Mouse (Mus musculus) forebrain, embryonic 11.5 days (tissue): ENCODE results near the gene B9d2. TPM values are rescaled to one million over a fixed set of nuclear protein-coding genes. Genes with fewer than 3 reads are reported as not detected.

Experiments used
- ATAC-seq: fragments of 200-750 bp; cut with Nextera tagmentation; replicated peaks from 2 replicates; pipeline ENCODE4 v1.8.0; 2017; ENCODE audit warnings: moderate TSS enrichment; ENCODE audit not compliant: low FRiP score
- DNase-seq: peaks from one replicate; pipeline ENCODE4 v3.0.0-alpha.2; 2017; ENCODE audit warnings: low spot score
- H3K27ac ChIP-seq: fragments of 300-500 bp; sonication (generic); 2 replicates; pipeline ENCODE4 v1.5.1; 2014; ENCODE audit warnings: low read depth, low read length
- H3K27me3 ChIP-seq: fragments of 300-500 bp; sonication (generic); 2 replicates; pipeline ENCODE4 v1.6.1; 2014; ENCODE audit warnings: mild to moderate bottlenecking, low read length, mixed read lengths; ENCODE audit not compliant: control insufficient read depth, insufficient read depth
- H3K36me3 ChIP-seq: fragments of 300-500 bp; sonication (generic); 2 replicates; pipeline ENCODE4 v1.6.1; 2014; ENCODE audit warnings: mild to moderate bottlenecking, low read length, moderate library complexity, mixed read lengths; ENCODE audit not compliant: control insufficient read depth, insufficient read depth
- H3K4me1 ChIP-seq: fragments of 300-500 bp; sonication (generic); replicated peaks from 2 replicates; pipeline ENCODE4 v1.6.1; 2014; ENCODE audit warnings: low read length, mixed read lengths; ENCODE audit not compliant: control insufficient read depth, insufficient read depth
- H3K4me2 ChIP-seq: fragments of 300-500 bp; sonication (generic); 2 replicates; pipeline ENCODE4 v1.6.1; 2014; ENCODE audit warnings: low read depth, mild to moderate bottlenecking, low read length, moderate library complexity, mixed read lengths; ENCODE audit not compliant: severe bottlenecking
- H3K4me3 ChIP-seq: fragments of 300-500 bp; sonication (generic); 2 replicates; pipeline ENCODE4 v1.5.1; 2014; ENCODE audit warnings: low read depth, low read length
- H3K9ac ChIP-seq: fragments of 300-500 bp; sonication (generic); 2 replicates; pipeline ENCODE4 v1.6.1; 2014; ENCODE audit warnings: low read length
- H3K9me3 ChIP-seq: fragments of 300-500 bp; sonication (generic); 2 replicates; pipeline ENCODE4 v1.6.1; 2016; ENCODE audit warnings: low read length, mixed read lengths; ENCODE audit not compliant: control insufficient read depth
- WGBS: fragments of 180-500 bp; shearing (Covaris S2); extraction: QIAGEN DNeasy Blood & Tissue Kit; methylation state at CpG from one replicate; pipeline ENCODE4 v1.1.7; 2014; 5-methylcytosine and 5-hydroxymethylcytosine counted together
- polyA plus RNA-seq: library from polyadenylated mRNA; unstranded; fragments of >200 nt; fragmentation: Nextera tagmentation; extraction: Ambion mirVana; gene quantifications from 2 replicates; pipeline ENCODE4 v1.2.1, GENCODE M21; 2014

The B9d2 gene
- polyA plus RNA-seq, 1 experiment from 2014 or later = 30.4 TPM

DNA sequence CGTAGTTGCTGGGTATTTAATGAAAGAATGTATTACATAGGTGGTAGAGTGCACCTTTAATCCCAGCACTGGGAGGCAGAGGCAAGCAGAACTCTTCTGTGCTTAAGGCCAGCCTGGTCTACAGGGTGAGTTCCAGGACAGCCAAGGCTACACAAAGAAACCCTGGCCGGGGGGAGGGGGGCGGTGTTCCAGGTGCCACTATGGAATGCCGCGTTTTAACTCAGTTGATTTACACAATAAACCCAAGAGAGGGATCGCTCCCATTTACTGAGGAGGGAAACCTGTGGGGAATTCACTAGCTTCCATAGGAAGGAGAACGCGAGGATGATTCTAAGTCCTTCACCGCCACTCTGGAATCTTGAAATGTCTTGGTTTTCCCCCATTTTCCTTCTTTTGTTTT is 10.9 kb upstream of the B9d2 start:
- Histone ChIP-seq H3K4me2 (no peak overlapping the region), H3K36me3 (no peaks in the 10 kb centered on the region; the same call in 1 of the 2 replicates), H3K4me3 (no peak overlapping the region), H3K4me1 (no peaks in the 10 kb centered on the region), H3K9me3 (no peaks in the 10 kb centered on the region), H3K9ac (no peak overlapping the region), H3K27ac (no peak overlapping the region), H3K27me3 (peaks cover 7% of the 10 kb centered on the region)
- 83% methylated on average over 9 of the region's 9 CpGs for WGBS
- no peak for DNase-seq
- no peak for ATAC-seq

DNA sequence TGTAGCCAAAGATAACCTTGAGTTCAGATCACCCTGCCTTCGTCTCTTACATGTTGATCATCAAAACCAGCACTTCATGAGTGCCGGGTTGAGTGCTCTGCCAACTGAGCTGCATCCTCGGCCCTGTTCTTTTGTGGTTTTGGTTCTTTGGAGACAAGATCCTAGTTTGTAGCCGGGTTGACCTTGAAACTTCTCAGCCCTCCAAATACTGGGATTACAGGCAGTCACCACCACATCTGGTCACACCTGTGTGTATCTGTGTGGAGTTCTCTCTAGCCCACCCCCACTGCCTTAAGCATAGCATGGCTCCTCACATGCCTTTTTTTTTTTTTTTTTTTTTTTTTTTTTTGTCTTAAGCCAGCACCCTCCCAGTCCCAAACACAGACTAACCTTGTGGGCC is 10.5 kb upstream of the B9d2 start:
- Histone ChIP-seq H3K4me2 (no peak overlapping the region), H3K27me3 (peaks cover 11% of the 10 kb centered on the region), H3K9me3 (no peaks in the 10 kb centered on the region), H3K36me3 (no peaks in the 10 kb centered on the region; the same call in 1 of the 2 replicates), H3K4me1 (0 out of 2 replicates have a peak, but pooled peaks cover 2% of the 10 kb centered on the region), H3K4me3 (no peak overlapping the region), H3K9ac (no peak overlapping the region), H3K27ac (no peak overlapping the region)
- no peak for ATAC-seq
- 88% methylated on average over 4 of the region's 4 CpGs for WGBS
- DNase-seq = no peak

DNA sequence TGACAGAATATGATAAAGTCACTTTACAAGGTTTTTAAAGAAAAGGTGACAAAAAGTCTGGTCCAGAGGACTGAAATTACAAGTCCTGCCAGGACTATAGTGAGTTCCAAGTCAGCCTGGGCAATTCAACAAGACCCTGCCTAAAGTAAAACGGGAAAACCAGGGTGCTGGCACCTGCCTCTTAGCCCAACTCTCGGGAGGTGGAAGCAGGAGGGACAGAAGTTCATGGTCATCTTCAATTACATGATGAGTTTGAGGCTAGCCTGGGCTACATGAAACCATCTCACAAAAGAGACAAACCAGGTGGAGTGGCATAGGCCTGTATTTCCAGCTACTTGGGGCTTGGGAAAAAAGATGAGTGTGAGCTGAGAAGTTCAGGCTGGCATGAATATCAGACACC is 8.9 kb upstream of the B9d2 start:
- H3K27me3 ChIP-seq = peaks cover 15% of the 10 kb centered on the region
- ATAC-seq (no peak), DNase-seq (no peak)
- H3K9me3 ChIP-seq = no peaks in the 10 kb centered on the region
- H3K4me3 ChIP-seq = no peak overlapping the region
- no peak overlapping the region for H3K9ac ChIP-seq
- WGBS = 87% methylated on average over 2 of the region's 2 CpGs
- H3K27ac ChIP-seq = no peak overlapping the region
- no peaks in the 10 kb centered on the region; the same call in 1 of the 2 replicates for H3K36me3 ChIP-seq
- no peak overlapping the region for H3K4me2 ChIP-seq
- 0 out of 2 replicates have a peak, but pooled peaks cover 2% of the 10 kb centered on the region for H3K4me1 ChIP-seq

DNA sequence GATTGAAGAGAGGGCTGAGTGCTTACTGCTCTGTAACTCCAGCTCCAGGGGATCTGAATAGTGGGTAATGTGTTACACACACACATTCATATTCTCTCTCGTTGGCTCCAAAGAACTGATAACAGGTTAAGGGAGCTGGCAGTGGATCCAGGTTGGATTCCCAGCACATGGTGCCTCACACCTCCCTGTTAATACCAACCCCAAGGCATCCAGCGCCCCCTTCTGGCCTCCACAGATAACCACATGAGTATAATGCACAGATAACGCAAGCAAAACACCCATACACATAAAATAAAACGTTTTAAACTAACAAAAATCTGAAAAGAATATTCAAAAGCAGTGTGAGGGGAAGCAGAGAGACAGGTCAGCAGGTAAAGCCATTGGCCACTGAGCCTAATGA is 8.1 kb upstream of the B9d2 start:
- DNase-seq (no peak), ATAC-seq (no peak)
- 55% methylated on average over 4 of the region's 4 CpGs for WGBS

DNA sequence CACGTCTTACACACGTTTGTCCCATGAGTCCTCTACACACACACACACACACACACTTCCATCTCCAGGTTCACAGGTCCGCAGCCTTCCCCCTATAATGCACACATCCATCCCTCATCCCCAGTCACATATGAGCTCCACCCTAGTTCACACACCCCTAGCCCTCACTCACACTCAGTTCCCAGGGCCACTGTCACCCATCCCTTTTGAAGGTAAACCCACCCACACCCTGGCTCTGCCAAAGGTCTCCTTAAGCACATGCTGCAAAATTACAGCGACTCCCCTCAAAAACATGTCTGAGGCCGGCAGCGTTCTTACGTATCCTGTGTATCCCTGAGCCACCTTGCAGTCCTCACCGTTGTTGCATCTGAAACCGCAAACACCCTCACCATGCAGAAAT is 6.3 kb upstream of the B9d2 start:
- no peak for DNase-seq
- Histone ChIP-seq H3K4me2 (no peak overlapping the region), H3K27ac (no peak overlapping the region), H3K4me3 (no peak overlapping the region), H3K4me1 (0 out of 2 replicates have a peak, but pooled peaks cover 2% of the 10 kb centered on the region), H3K27me3 (peaks cover 15% of the 10 kb centered on the region), H3K36me3 (no peaks in the 10 kb centered on the region), H3K9ac (no peak overlapping the region), H3K9me3 (no peaks in the 10 kb centered on the region)
- ATAC-seq = no peak
- 29% methylated on average over 9 of the region's 9 CpGs for WGBS

More for the DNA sequence above, 8.1 kb upstream of the B9d2 start:
- Histone ChIP-seq H3K4me2 (no peak overlapping the region), H3K27me3 (peaks cover 15% of the 10 kb centered on the region), H3K4me3 (no peak overlapping the region), H3K27ac (no peak overlapping the region), H3K9me3 (no peaks in the 10 kb centered on the region), H3K4me1 (0 out of 2 replicates have a peak, but pooled peaks cover 2% of the 10 kb centered on the region), H3K9ac (no peak overlapping the region), H3K36me3 (no peaks in the 10 kb centered on the region; the same call in 1 of the 2 replicates)

DNA sequence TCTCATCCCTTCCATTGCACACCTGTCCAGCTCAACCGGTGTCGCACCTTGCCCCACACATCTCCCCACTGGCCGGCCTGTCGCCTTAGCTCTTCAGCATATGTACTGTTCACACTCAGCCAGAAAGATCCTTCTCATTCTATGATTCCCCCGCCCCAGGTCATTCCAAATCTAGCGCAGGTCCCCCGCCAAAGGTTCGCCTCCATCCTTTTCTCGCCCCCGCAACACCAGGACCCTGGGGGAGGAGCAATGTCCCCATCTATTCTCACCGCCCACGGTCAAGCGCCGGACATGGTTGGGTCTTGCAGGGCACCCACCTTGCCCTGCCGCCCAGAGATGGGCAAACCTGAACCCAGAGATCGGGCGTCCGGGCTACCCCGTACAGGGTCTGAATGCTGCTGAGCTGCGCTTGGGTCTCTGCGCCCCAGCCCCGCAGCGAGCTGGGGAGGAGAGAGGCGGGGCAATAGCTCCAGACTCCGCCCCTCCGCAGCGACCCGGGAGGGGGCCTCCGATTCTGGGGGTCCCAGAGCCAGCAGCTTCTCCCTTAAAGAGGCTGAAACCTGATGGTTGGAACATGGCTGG is 5.8 kb upstream of the B9d2 start, which contains the start of gene Tmem91:
Tmem91 (minus strand) TSS at position 448 of the 582 bp plus-strand sequence.
- no peaks in the 10 kb centered on the region for H3K9me3 ChIP-seq
- no peak for DNase-seq

DNA sequence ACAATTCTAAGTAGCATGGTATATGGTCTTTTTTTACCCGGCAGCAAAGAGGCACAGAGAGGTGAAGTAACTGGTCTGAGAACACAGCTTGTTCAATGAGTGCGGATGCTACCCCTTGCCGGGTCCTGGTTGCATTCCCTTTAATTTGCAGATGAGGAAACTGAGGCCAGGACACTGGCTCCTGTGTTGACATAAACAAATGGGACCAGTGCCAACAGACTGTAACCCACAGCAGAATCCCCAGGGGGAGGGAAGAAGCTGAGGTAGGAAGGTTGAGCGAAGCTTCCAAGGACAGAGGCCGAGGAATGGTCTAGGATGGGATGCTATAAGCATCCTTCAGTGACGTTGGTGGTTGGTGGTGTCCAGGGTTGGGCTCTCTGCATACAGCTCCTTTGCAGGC is 5.2 kb upstream of the B9d2 start:
- Histone ChIP-seq H3K4me3 (no peak overlapping the region), H3K4me1 (0 out of 2 replicates have a peak, but pooled peaks cover 2% of the 10 kb centered on the region), H3K36me3 (no peaks in the 10 kb centered on the region), H3K4me2 (no peak overlapping the region), H3K9ac (no peak overlapping the region), H3K27me3 (peaks cover 15% of the 10 kb centered on the region), H3K27ac (no peak overlapping the region), H3K9me3 (no peaks in the 10 kb centered on the region)
- DNase-seq = no peak
- ATAC-seq = no peak
- WGBS = 40% methylated on average over 6 of the region's 6 CpGs

More for the DNA sequence above, 5.8 kb upstream of the B9d2 start, which contains the start of gene Tmem91:
- 2% methylated on average over 29 of the region's 29 CpGs for WGBS
- H3K4me3 ChIP-seq = peak within 1 kb of the TSS; percentile 16
- H3K4me1 ChIP-seq = 0 out of 2 replicates have a peak, but pooled peaks cover 2% of the 10 kb centered on the region
- H3K4me2 ChIP-seq = peak within 1 kb of the TSS; percentile 47
- no peak within 1 kb of the TSS for H3K27ac ChIP-seq
- peaks cover 15% of the 10 kb centered on the region for H3K27me3 ChIP-seq
- no peaks in the 10 kb centered on the region for H3K36me3 ChIP-seq
- peak within 1 kb of the TSS; percentile 21 for H3K9ac ChIP-seq
- ATAC-seq = no peak

DNA sequence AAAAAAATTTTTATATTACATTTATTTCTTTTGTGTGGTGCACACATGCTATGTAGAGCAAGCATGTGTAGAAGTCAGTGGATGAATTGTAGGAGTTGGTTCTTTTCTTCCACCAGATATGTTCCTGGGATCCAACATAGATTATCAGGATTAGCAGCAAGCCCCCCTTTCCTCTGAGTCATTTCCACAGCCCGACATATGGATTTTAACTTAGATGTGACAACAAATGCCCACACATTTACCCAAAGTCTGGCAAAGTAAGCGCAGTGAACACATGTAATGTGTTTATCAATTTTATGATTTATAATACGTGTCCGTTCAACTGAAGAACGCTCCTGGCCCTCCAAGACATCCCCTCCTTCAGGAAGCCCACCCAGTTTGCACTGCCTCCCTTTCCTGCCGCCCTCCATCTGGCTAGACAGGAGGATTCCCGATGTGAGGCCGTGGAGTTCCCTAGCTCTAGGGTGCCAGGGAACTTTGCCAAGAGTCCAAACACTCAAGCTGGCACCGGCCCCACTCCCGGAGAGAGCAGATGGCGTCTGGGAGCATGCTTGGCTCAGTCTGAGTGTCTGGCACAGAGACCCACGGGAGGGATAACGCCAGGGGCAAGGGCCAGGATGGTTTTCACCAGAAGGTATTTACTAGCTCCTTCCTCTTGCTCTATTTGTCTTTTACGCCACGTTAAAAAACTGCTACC is 4.3 kb upstream of the B9d2 start:
- WGBS = 81% methylated on average over 15 of the region's 15 CpGs
- ATAC-seq = no peak
- H3K27me3 ChIP-seq = peaks cover 15% of the 10 kb centered on the region
- no peak for DNase-seq
- H3K9me3 ChIP-seq = no peaks in the 10 kb centered on the region
- no peak overlapping the region for H3K4me3 ChIP-seq
- H3K27ac ChIP-seq = no peak overlapping the region
- H3K4me1 ChIP-seq = 0 out of 2 replicates have a peak, but pooled peaks cover 2% of the 10 kb centered on the region
- H3K4me2 ChIP-seq = no peak overlapping the region
- no peaks in the 10 kb centered on the region for H3K36me3 ChIP-seq
- no peak overlapping the region for H3K9ac ChIP-seq
